Mouse (Mus musculus): Measurements from ENCODE around the gene Sorcs2.

The Sorcs2 gene

GRCm38 (mm10) chr5:35975681-35976080 lies 422.3 kb downstream of the Sorcs2 start:
- no peak for DNase-seq

GRCm38 (mm10) chr5:35974265-35974664 lies 423.7 kb downstream of the Sorcs2 start:
- DNase-seq = no peak

- DNase-seq = no peak
Measured at GRCm38 (mm10) chr5:35973800-35974199, 424.1 kb downstream of the Sorcs2 start.

GRCm38 (mm10) chr5:35972739-35973138 lies 425.2 kb downstream of the Sorcs2 start:
- no peak for DNase-seq

- peak; percentile 48 for DNase-seq
Measured at GRCm38 (mm10) chr5:35971841-35972578, 425.9 kb downstream of the Sorcs2 start.

- DNase-seq = peak; percentile 85
Measured at GRCm38 (mm10) chr5:35970380-35971105, 427.4 kb downstream of the Sorcs2 start.

GRCm38 (mm10) chr5:35969857-35970256 lies 428.1 kb downstream of the Sorcs2 start:
- DNase-seq = no peak
